Mouse (Mus musculus) thymus, adult 2 months (tissue): Measurements from ENCODE around the gene Ubn1. TPM values are rescaled to one million over a fixed set of nuclear protein-coding genes. Genes with fewer than 3 reads are reported as not detected.

ENCODE experiments used
- DNase-seq: peaks from one replicate; pipeline ENCODE4 v3.0.0; 2021
- H3K27ac ChIP-seq: fragments of 200-500 bp; 2 replicates; pipeline ENCODE4 v1.5.1; 2012; ENCODE audit warnings: low read length, control low read depth; ENCODE audit not compliant: control insufficient read depth, insufficient read depth
- H3K27me3 ChIP-seq: fragments of 200-500 bp; 2 replicates; pipeline ENCODE4 v1.6.1; 2012; ENCODE audit warnings: mild to moderate bottlenecking, low read length, moderate library complexity, mixed read lengths; ENCODE audit not compliant: control insufficient read depth, insufficient read depth
- H3K36me3 ChIP-seq: fragments of 200-500 bp; 2 replicates; pipeline ENCODE4 v1.6.1; 2012; ENCODE audit warnings: mild to moderate bottlenecking, low read length, moderate library complexity; ENCODE audit not compliant: control insufficient read depth, insufficient read depth
- H3K4me1 ChIP-seq: fragments of 200-500 bp; replicated peaks from 2 replicates; pipeline ENCODE4 v1.6.1; 2012; ENCODE audit warnings: low read length; ENCODE audit not compliant: control insufficient read depth, insufficient read depth
- H3K4me3 ChIP-seq: fragments of 200-500 bp; 2 replicates; pipeline ENCODE4 v1.5.1; 2012; ENCODE audit warnings: mild to moderate bottlenecking, low read length, control low read depth, moderate library complexity; ENCODE audit not compliant: control insufficient read depth, insufficient read depth
- CTCF ChIP-seq: fragments of 200-500 bp; IDR thresholded peaks from 2 replicates; pipeline ENCODE4 v1.5.1; 2012; ENCODE audit warnings: mild to moderate bottlenecking, control low read depth, low read length, moderate library complexity, borderline replicate concordance; ENCODE audit not compliant: control insufficient read depth, poor library complexity, insufficient read depth; ENCODE audit errors: extremely low read depth
- POLR2A ChIP-seq: fragments of 200-500 bp; IDR thresholded peaks from 2 replicates; pipeline ENCODE4 v1.6.1; 2012; ENCODE audit warnings: mild to moderate bottlenecking, low read length, control low read depth, moderate library complexity; ENCODE audit not compliant: control insufficient read depth, poor library complexity, insufficient read depth; ENCODE audit errors: extremely low read depth
- WGBS: fragments of 180-500 bp; shearing (Covaris S2); methylation state at CpG from one replicate; pipeline ENCODE4 v1.1.7; 2018; 5-methylcytosine and 5-hydroxymethylcytosine counted together
- polyA plus RNA-seq: library from polyadenylated mRNA; depleted of rRNA; stranded (reverse); fragments of >200 nt; gene quantifications from 2 replicates; pipeline ENCODE4 v1.2.3, GENCODE M21; 2012; rRNA removed

Gene Ubn1
- polyA plus RNA-seq, 1 experiment = 106 TPM

DNA sequence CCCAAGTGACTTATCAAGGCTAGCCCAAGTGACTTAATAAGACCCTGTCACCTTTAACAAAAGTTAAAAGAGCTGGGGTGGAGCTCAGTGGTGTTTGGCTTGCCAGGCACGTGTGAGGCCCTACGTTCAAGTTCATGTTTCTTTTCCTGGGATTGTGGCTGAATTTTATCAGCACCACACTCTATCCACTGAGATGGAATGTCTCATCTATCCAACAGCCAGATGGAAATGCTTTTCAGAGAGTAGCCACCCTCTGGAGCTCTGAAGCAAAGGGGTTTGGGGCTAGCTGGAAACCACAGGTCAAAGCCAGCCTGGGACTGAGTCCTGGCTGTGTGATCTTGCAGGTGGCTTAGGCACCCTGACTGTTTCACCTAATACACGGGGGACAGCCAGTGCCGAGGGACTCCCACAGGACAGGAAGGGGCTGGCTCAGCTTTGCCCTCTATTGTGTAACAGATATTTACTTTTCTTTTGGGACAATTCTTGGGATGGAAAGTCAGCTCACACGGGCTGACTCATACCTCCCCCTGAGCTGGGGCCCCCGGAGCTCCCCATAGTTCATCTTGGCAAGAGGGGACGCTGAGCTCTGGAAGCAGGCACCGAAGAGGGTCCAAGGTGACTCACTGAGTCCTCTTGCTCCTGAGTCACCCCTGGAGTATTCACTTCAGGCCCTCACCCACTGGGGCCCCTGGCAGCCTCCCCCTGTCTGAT lies 85.8 kb downstream of the Ubn1 start:
- Histone ChIP-seq H3K4me1 (no peaks in the 10 kb centered on the region), H3K27ac (0 out of 2 replicates have a peak overlapping the region, but pooled peaks have one; percentile 20), H3K4me3 (no peak overlapping the region), H3K27me3 (peaks cover 10% of the 10 kb centered on the region; the same call in 1 of the 2 replicates), H3K36me3 (no peaks in the 10 kb centered on the region)
- TF ChIP-seq CTCF = no peak
- TF ChIP-seq POLR2A = no peak
- WGBS = 68% methylated on average over 8 of the region's 8 CpGs
- DNase-seq = no peak

Other genes starting within 250 kb of the Ubn1 start
- 0.13 TPM in 1 of 2 replicates, not detected in the other for gene 4930562C15Rik, start 214.6 kb upstream of the Ubn1 start, polyA plus RNA-seq
- 92.4 and 107 TPM in 2 replicates for gene Ubald1, start 169.7 kb upstream of the Ubn1 start, polyA plus RNA-seq
- 89.2 and 98.3 TPM in 2 replicates for gene Mgrn1, start 163.8 kb upstream of the Ubn1 start, polyA plus RNA-seq
- gene Nudt16l1, start 111.3 kb upstream of the Ubn1 start, polyA plus RNA-seq = 139 and 151 TPM in 2 replicates
- gene Anks3, start 85.9 kb upstream of the Ubn1 start, polyA plus RNA-seq = 85.0 and 89.0 TPM in 2 replicates
- gene Sept12, start 52.2 kb upstream of the Ubn1 start, polyA plus RNA-seq = 0.15 and 0.44 TPM in 2 replicates
- 3.4 and 4.6 TPM in 2 replicates for gene Smim22, start 42.8 kb upstream of the Ubn1 start, polyA plus RNA-seq
- 117 and 142 TPM in 2 replicates for gene Rogdi, start 36.5 kb upstream of the Ubn1 start, polyA plus RNA-seq
- 103 and 105 TPM in 2 replicates for gene Glyr1, start 194 bp upstream of the Ubn1 start, polyA plus RNA-seq
- 1.0 and 1.3 TPM in 2 replicates for gene Ppl, start 82.4 kb downstream of the Ubn1 start, polyA plus RNA-seq
- gene Sec14l5, start 97.1 kb downstream of the Ubn1 start, polyA plus RNA-seq = 1.5 and 2.0 TPM in 2 replicates
- 54.8 and 59.7 TPM in 2 replicates for gene Nagpa, start 154.0 kb downstream of the Ubn1 start, polyA plus RNA-seq
- 1.9 and 2.8 TPM in 2 replicates for gene AU021092, start 172.2 kb downstream of the Ubn1 start, polyA plus RNA-seq
- 61.7 and 71.7 TPM in 2 replicates for gene Alg1, start 183.6 kb downstream of the Ubn1 start, polyA plus RNA-seq
- gene Eef2kmt, start 205.9 kb downstream of the Ubn1 start, polyA plus RNA-seq = 32.2 and 34.6 TPM in 2 replicates